Mouse (Mus musculus) thymus, postnatal 4 days (tissue): ENCODE measurements around the gene Ptpn22.

Source experiments
- DNase-seq: peaks from one replicate; pipeline ENCODE4 v3.0.0; 2021

The Ptpn22 gene

GRCm38 (mm10) chr3:103925302-103925701, 65.7 kb downstream of the Ptpn22 start:
- no peak for DNase-seq

- peak; percentile 56 for DNase-seq
These were observed 67.9 kb downstream of the Ptpn22 start for GRCm38 (mm10) chr3:103927511-103927910.

- no peak for DNase-seq
These were observed 85.4 kb downstream of the Ptpn22 start for GRCm38 (mm10) chr3:103944794-103945562.

- DNase-seq: no peak
These were observed 89.1 kb downstream of the Ptpn22 start for GRCm38 (mm10) chr3:103948666-103949065.

GRCm38 (mm10) chr3:103960622-103961021, 101.0 kb downstream of the Ptpn22 start:
- no peak for DNase-seq
